Mouse (Mus musculus): ENCODE data around the gene Klhl5. TPM values are rescaled to one million over a fixed set of nuclear protein-coding genes. Genes with fewer than 3 reads are reported as not detected.

Gene Klhl5
- polyA plus RNA-seq, 1 experiment, result 12.0 TPM

GRCm38 (mm10) chr5:65091921-65092320 is 15.4 kb upstream of the Klhl5 start, which contains the start of gene Tmem156:
TSS of gene Tmem156 (minus strand) at chr5:65092132.
- H3K4me3 ChIP-seq (ENCODE audit: low read depth, low read length), result no peak within 1 kb of the TSS
- H3K36me3 ChIP-seq (ENCODE audit: control insufficient read depth, insufficient read depth, low read length, poor library complexity, severe bottlenecking), result no peaks in the 10 kb centered on the region
- no peaks in the 10 kb centered on the region for H3K27me3 ChIP-seq (ENCODE audit: control insufficient read depth, insufficient read depth, low read length, poor library complexity, severe bottlenecking)
- TF ChIP-seq CTCF (IDR thresholded peaks at IDR 0.05; ENCODE audit: low read depth, low read length) (no peak), EP300 (IDR thresholded peaks at IDR 0.05; ENCODE audit: insufficient read depth, low read depth, low read length) (no peak), POLR2A (IDR thresholded peaks at IDR 0.05; ENCODE audit: insufficient read depth, low read length) (no peak)
- H3K27ac ChIP-seq (ENCODE audit: insufficient read depth, low read length), result no peak within 1 kb of the TSS; the same call in 1 of the 2 replicates
- no peaks in the 10 kb centered on the region for H3K4me1 ChIP-seq (ENCODE audit: control insufficient read depth, insufficient read depth, low read length)
- no peaks in the 10 kb centered on the region; the same call in 1 of the 2 replicates for H3K9me3 ChIP-seq (replicated peaks; ENCODE audit: control insufficient read depth, insufficient read depth, low read length, poor library complexity, severe bottlenecking)
- H3K9ac ChIP-seq (ENCODE audit: low read depth, poor library complexity, severe bottlenecking), result no peak within 1 kb of the TSS

- Histone ChIP-seq H3K9me3 (replicated peaks; ENCODE audit: control insufficient read depth, insufficient read depth, low read length, poor library complexity, severe bottlenecking) (no peaks in the 10 kb centered on the region; the same call in 1 of the 2 replicates), H3K4me1 (ENCODE audit: control insufficient read depth, insufficient read depth, low read length) (no peaks in the 10 kb centered on the region), H3K27ac (ENCODE audit: insufficient read depth, low read length) (no peak overlapping the region), H3K4me3 (ENCODE audit: low read depth, low read length) (no peak overlapping the region), H3K9ac (ENCODE audit: low read depth, poor library complexity, severe bottlenecking) (no peak overlapping the region), H3K27me3 (ENCODE audit: control insufficient read depth, insufficient read depth, low read length, poor library complexity, severe bottlenecking) (no peaks in the 10 kb centered on the region), H3K36me3 (ENCODE audit: control insufficient read depth, insufficient read depth, low read length, poor library complexity, severe bottlenecking) (no peaks in the 10 kb centered on the region)
- TF ChIP-seq EP300 (IDR thresholded peaks at IDR 0.05; ENCODE audit: insufficient read depth, low read depth, low read length), result no peak
- TF ChIP-seq POLR2A (IDR thresholded peaks at IDR 0.05; ENCODE audit: insufficient read depth, low read length), result no peak
- TF ChIP-seq CTCF (IDR thresholded peaks at IDR 0.05; ENCODE audit: low read depth, low read length), result no peak
Measured at GRCm38 (mm10) chr5:65093769-65094168, 13.6 kb upstream of the Klhl5 start.

GRCm38 (mm10) chr5:65094902-65095545 is 12.3 kb upstream of the Klhl5 start:
- Histone ChIP-seq H3K27ac (ENCODE audit: insufficient read depth, low read length) (no peak overlapping the region), H3K9me3 (replicated peaks; ENCODE audit: control insufficient read depth, insufficient read depth, low read length, poor library complexity, severe bottlenecking) (no peaks in the 10 kb centered on the region; the same call in 1 of the 2 replicates), H3K9ac (ENCODE audit: low read depth, poor library complexity, severe bottlenecking) (no peak overlapping the region), H3K4me3 (ENCODE audit: low read depth, low read length) (no peak overlapping the region), H3K27me3 (ENCODE audit: control insufficient read depth, insufficient read depth, low read length, poor library complexity, severe bottlenecking) (no peaks in the 10 kb centered on the region), H3K4me1 (ENCODE audit: control insufficient read depth, insufficient read depth, low read length) (no peaks in the 10 kb centered on the region), H3K36me3 (ENCODE audit: control insufficient read depth, insufficient read depth, low read length, poor library complexity, severe bottlenecking) (no peaks in the 10 kb centered on the region)
- TF ChIP-seq EP300 (IDR thresholded peaks at IDR 0.05; ENCODE audit: insufficient read depth, low read depth, low read length) (no peak), POLR2A (IDR thresholded peaks at IDR 0.05; ENCODE audit: insufficient read depth, low read length) (no peak), CTCF (IDR thresholded peaks at IDR 0.05; ENCODE audit: low read depth, low read length) (no peak)

GRCm38 (mm10) chr5:65096082-65096481 is 11.3 kb upstream of the Klhl5 start:
- H3K27ac ChIP-seq (ENCODE audit: insufficient read depth, low read length), result no peak overlapping the region
- H3K27me3 ChIP-seq (ENCODE audit: control insufficient read depth, insufficient read depth, low read length, poor library complexity, severe bottlenecking), result no peaks in the 10 kb centered on the region
- no peak overlapping the region for H3K4me3 ChIP-seq (ENCODE audit: low read depth, low read length)
- H3K36me3 ChIP-seq (ENCODE audit: control insufficient read depth, insufficient read depth, low read length, poor library complexity, severe bottlenecking), result no peaks in the 10 kb centered on the region
- no peaks in the 10 kb centered on the region; the same call in 1 of the 2 replicates for H3K9me3 ChIP-seq (replicated peaks; ENCODE audit: control insufficient read depth, insufficient read depth, low read length, poor library complexity, severe bottlenecking)
- no peaks in the 10 kb centered on the region for H3K4me1 ChIP-seq (ENCODE audit: control insufficient read depth, insufficient read depth, low read length)
- no peak overlapping the region for H3K9ac ChIP-seq (ENCODE audit: low read depth, poor library complexity, severe bottlenecking)
- TF ChIP-seq CTCF (IDR thresholded peaks at IDR 0.05; ENCODE audit: low read depth, low read length), result no peak
- no peak for TF ChIP-seq EP300 (IDR thresholded peaks at IDR 0.05; ENCODE audit: insufficient read depth, low read depth, low read length)
- no peak for TF ChIP-seq POLR2A (IDR thresholded peaks at IDR 0.05; ENCODE audit: insufficient read depth, low read length)

- Histone ChIP-seq H3K36me3 (ENCODE audit: control insufficient read depth, insufficient read depth, low read length, poor library complexity, severe bottlenecking) (no peaks in the 10 kb centered on the region), H3K4me1 (ENCODE audit: control insufficient read depth, insufficient read depth, low read length) (no peaks in the 10 kb centered on the region), H3K9me3 (replicated peaks; ENCODE audit: control insufficient read depth, insufficient read depth, low read length, poor library complexity, severe bottlenecking) (no peaks in the 10 kb centered on the region; the same call in 1 of the 2 replicates), H3K27ac (ENCODE audit: insufficient read depth, low read length) (no peak overlapping the region), H3K4me3 (ENCODE audit: low read depth, low read length) (no peak overlapping the region), H3K9ac (ENCODE audit: low read depth, poor library complexity, severe bottlenecking) (no peak overlapping the region), H3K27me3 (ENCODE audit: control insufficient read depth, insufficient read depth, low read length, poor library complexity, severe bottlenecking) (no peaks in the 10 kb centered on the region)
- TF ChIP-seq POLR2A (IDR thresholded peaks at IDR 0.05; ENCODE audit: insufficient read depth, low read length) (no peak), EP300 (IDR thresholded peaks at IDR 0.05; ENCODE audit: insufficient read depth, low read depth, low read length) (no peak), CTCF (IDR thresholded peaks at IDR 0.05; ENCODE audit: low read depth, low read length) (no peak)
Measured at GRCm38 (mm10) chr5:65096805-65097204, 10.5 kb upstream of the Klhl5 start.

GRCm38 (mm10) chr5:65097457-65097856 is 9.9 kb upstream of the Klhl5 start:
- Histone ChIP-seq H3K4me1 (ENCODE audit: control insufficient read depth, insufficient read depth, low read length) (no peaks in the 10 kb centered on the region), H3K4me3 (ENCODE audit: low read depth, low read length) (no peak overlapping the region), H3K27ac (ENCODE audit: insufficient read depth, low read length) (no peak overlapping the region), H3K9me3 (replicated peaks; ENCODE audit: control insufficient read depth, insufficient read depth, low read length, poor library complexity, severe bottlenecking) (no peaks in the 10 kb centered on the region; the same call in 1 of the 2 replicates), H3K9ac (ENCODE audit: low read depth, poor library complexity, severe bottlenecking) (no peak overlapping the region), H3K27me3 (ENCODE audit: control insufficient read depth, insufficient read depth, low read length, poor library complexity, severe bottlenecking) (no peaks in the 10 kb centered on the region), H3K36me3 (ENCODE audit: control insufficient read depth, insufficient read depth, low read length, poor library complexity, severe bottlenecking) (no peaks in the 10 kb centered on the region)
- TF ChIP-seq POLR2A (IDR thresholded peaks at IDR 0.05; ENCODE audit: insufficient read depth, low read length) (no peak), EP300 (IDR thresholded peaks at IDR 0.05; ENCODE audit: insufficient read depth, low read depth, low read length) (no peak), CTCF (IDR thresholded peaks at IDR 0.05; ENCODE audit: low read depth, low read length) (no peak)

All from ES-Bruce4 (cell line).